In genomic region chr13:58694703-58695102, GRCm38 (mm10) we compare ENCODE assay signal across 23 mouse cellular contexts.
DNase-seq lines count a peak whose midpoint lies in the region; ATAC-seq and TF ChIP-seq lines count a peak whose summit lies in the region.
"Had no signal": no experiment of that assay in that cellular context is flagged by ENCODE, and none has a peak within 500 bp of the region (broad histone marks: within the 10 kb centered on the region; RNA-seq: fewer than 3 reads in every experiment).

No protein-coding gene starts in this region.

- H3K4me3 ChIP-seq in heart, embryonic 10.5 days = no peak overlapping the region
- no peak overlapping the region for H3K4me3 ChIP-seq in midbrain, embryonic 12.5 days
- H3K4me3 ChIP-seq in midbrain, embryonic 13.5 days (replicated peaks) = no peak overlapping the region
- H3K4me3 ChIP-seq in cerebellum, adult 2 months (replicated peaks; ENCODE audit: insufficient read depth, low read depth, low read length) = no peak overlapping the region
- H3K4me3 ChIP-seq: embryonic facial prominence, embryonic 15.5 days; limb, embryonic 15.5 days had no signal

- H3K4me1 ChIP-seq in heart, embryonic 10.5 days = no peaks in the 10 kb centered on the region
- H3K4me1 ChIP-seq in midbrain, embryonic 12.5 days = peaks cover 4% of the 10 kb centered on the region; the same call in 1 of the 2 replicates
- peaks cover 14% of the 10 kb centered on the region for H3K4me1 ChIP-seq in midbrain, embryonic 13.5 days (replicated peaks)
- no peaks in the 10 kb centered on the region for H3K4me1 ChIP-seq in cerebellum, adult 2 months (ENCODE audit: control insufficient read depth, insufficient read depth, low read length)
- H3K4me1 ChIP-seq: embryonic facial prominence, embryonic 15.5 days; limb, embryonic 15.5 days had no signal

- H3K27me3 ChIP-seq in heart, embryonic 10.5 days (ENCODE audit: insufficient read depth, poor library complexity, severe bottlenecking) = no peaks in the 10 kb centered on the region
- H3K27me3 ChIP-seq in midbrain, embryonic 12.5 days = no peaks in the 10 kb centered on the region
- H3K27me3 ChIP-seq in midbrain, embryonic 13.5 days = no peaks in the 10 kb centered on the region
- H3K27me3 ChIP-seq in cerebellum, adult 2 months (ENCODE audit: control insufficient read depth, insufficient read depth, low read length) = no peaks in the 10 kb centered on the region
- H3K27me3 ChIP-seq: embryonic facial prominence, embryonic 15.5 days; limb, embryonic 15.5 days had no signal

- H3K4me2 ChIP-seq in midbrain, embryonic 12.5 days (replicated peaks) = no peak overlapping the region
- no peak overlapping the region for H3K4me2 ChIP-seq in midbrain, embryonic 13.5 days (replicated peaks)
- H3K4me2 ChIP-seq: embryonic facial prominence, embryonic 15.5 days; hindbrain, embryonic 14.5 days; limb, embryonic 15.5 days had no signal

- WGBS in heart, embryonic 10.5 days = 59% methylated on average over 6 of the region's 6 CpGs
- whole genome bisulfite sequencing in midbrain, embryonic 12.5 days = 37% methylated on average over 6 of the region's 6 CpGs
- 29% methylated on average over 6 of the region's 6 CpGs for WGBS in midbrain, embryonic 13.5 days
- 41% methylated on average over 6 of the region's 6 CpGs for WGBS in cerebellum, adult 2 months

- no peak for TF ChIP-seq POLR2A in cerebellum, adult 2 months (IDR thresholded peaks at IDR 0.05; ENCODE audit: borderline replicate concordance, insufficient read depth, low read length)

- DNase-seq in heart, adult 8-10 months (ENCODE audit: low spot score) = peak; percentile 4
- no peak for DNase-seq in heart, embryonic 10.5 days (ENCODE audit: low spot score)
- peak; percentile 47 for DNase-seq in embryo, embryonic 11 days
- peak; percentile 46 for DNase-seq in mesoderm, embryonic 11.5 days (ENCODE audit: low read depth, low spot score)
- no peak for DNase-seq in cerebellum, adult 2 months
- DNase-seq: adrenal gland, postnatal 10 days; cerebellum, adult 9-10 months; gastrocnemius, postnatal 10 days; kidney, adult 8-10 months; kidney, postnatal 25 days; layer of hippocampus, postnatal 36 days; left cerebral cortex, postnatal 4 days; lung, postnatal 4 days; right cerebral cortex, postnatal 14 days had no signal

- H3K27ac ChIP-seq in heart, embryonic 10.5 days = no peak overlapping the region
- 0 out of 2 replicates have a peak overlapping the region, but pooled peaks have one; percentile 7 for H3K27ac ChIP-seq in midbrain, embryonic 12.5 days (replicated peaks)
- H3K27ac ChIP-seq in midbrain, embryonic 13.5 days = no peak overlapping the region
- no peak overlapping the region for H3K27ac ChIP-seq in cerebellum, adult 2 months (ENCODE audit: insufficient read depth, low read length)
- H3K27ac ChIP-seq: embryonic facial prominence, embryonic 15.5 days; hindbrain, embryonic 14.5 days; limb, embryonic 15.5 days; liver, embryonic 14.5 days; stomach, postnatal 0 days had no signal

- H3K36me3 ChIP-seq in heart, embryonic 10.5 days = no peaks in the 10 kb centered on the region
- H3K36me3 ChIP-seq in midbrain, embryonic 12.5 days = no peaks in the 10 kb centered on the region
- no peaks in the 10 kb centered on the region for H3K36me3 ChIP-seq in midbrain, embryonic 13.5 days
- H3K36me3 ChIP-seq: embryonic facial prominence, embryonic 15.5 days; limb, embryonic 15.5 days had no signal

- no peaks in the 10 kb centered on the region for H3K9me3 ChIP-seq in heart, embryonic 10.5 days
- H3K9me3 ChIP-seq in midbrain, embryonic 12.5 days = no peaks in the 10 kb centered on the region
- H3K9me3 ChIP-seq in midbrain, embryonic 13.5 days = no peaks in the 10 kb centered on the region
- H3K9me3 ChIP-seq: embryonic facial prominence, embryonic 15.5 days; limb, embryonic 15.5 days had no signal

- no peak for TF ChIP-seq CTCF in cerebellum, adult 2 months (IDR thresholded peaks at IDR 0.05; ENCODE audit: borderline replicate concordance, insufficient read depth, low read depth, low read length)

- H3K9ac ChIP-seq in midbrain, embryonic 12.5 days (replicated peaks) = no peak overlapping the region
- no peak overlapping the region for H3K9ac ChIP-seq in midbrain, embryonic 13.5 days (replicated peaks)
- H3K9ac ChIP-seq: embryonic facial prominence, embryonic 15.5 days; hindbrain, embryonic 14.5 days; limb, embryonic 15.5 days; liver, embryonic 14.5 days had no signal

- ATAC-seq in midbrain, embryonic 12.5 days (ENCODE audit: low FRiP score, low read depth) = peak; percentile 52
- no peak for ATAC-seq in midbrain, embryonic 13.5 days
- ATAC-seq: activated CD4-positive, CD25-positive, alpha-beta regulatory T cell, adult 4 months; inflammation-experienced regulatory T-cells, adult 6 months had no signal

Comparison
In these comparisons a context has a peak if more than half of its experiments do, and no peak if none do; other contexts are left out.
1. DNase-seq: peak in heart, adult 8-10 months (single experiment), embryo, embryonic 11 days (single experiment) and mesoderm, embryonic 11.5 days (single experiment); none in heart, embryonic 10.5 days (single experiment) and cerebellum, adult 2 months (0 of 2).